Mouse (Mus musculus): ENCODE results near the gene Pla2g4e. TPM values are rescaled to one million over a fixed set of nuclear protein-coding genes. Genes with fewer than 3 reads are reported as not detected.

The Pla2g4e gene
- total and polyA plus RNA-seq, 3 experiments, result not detected

- H3K9ac ChIP-seq (ENCODE audit: control insufficient read depth, low read depth, low read length, poor library complexity, severe bottlenecking), result no peak overlapping the region
- H3K27me3 ChIP-seq (ENCODE audit: control insufficient read depth in 1 of 2, insufficient read depth in 2 of 2, low read length in 2 of 2), result peaks cover 1% of the 10 kb centered on the region in 2 experiments
- H3K9me3 ChIP-seq (replicated peaks; ENCODE audit: insufficient read depth, low read length), result no peaks in the 10 kb centered on the region
- no peak for TF ChIP-seq ZC3H11A (IDR thresholded peaks at IDR 0.05; ENCODE audit: low read depth, low read length)
- no peak for TF ChIP-seq MAX (IDR thresholded peaks at IDR 0.05; ENCODE audit: low read length)
- no peak for TF ChIP-seq NELFE (IDR thresholded peaks at IDR 0.05; ENCODE audit: low read depth, low read length)
- TF ChIP-seq ZNF384 (IDR thresholded peaks at IDR 0.05; ENCODE audit: low read depth, low read length), result no peak
- TF ChIP-seq GATA1 (IDR thresholded peaks at IDR 0.05; ENCODE audit: low read depth, low read length), result no peak
- TF ChIP-seq MXI1 (IDR thresholded peaks at IDR 0.05; ENCODE audit: low read depth, low read length), result no peak
- TF ChIP-seq SMC3 (IDR thresholded peaks at IDR 0.05; ENCODE audit: low read depth, low read length), result no peak
- TF ChIP-seq CTCF (IDR thresholded peaks at IDR 0.05 in 2 of 3, conservative IDR thresholded peaks at IDR 0.05 in 1 of 3; ENCODE audit: control insufficient read depth in 1 of 3, insufficient read depth in 1 of 3, low read depth in 2 of 3, low read length in 3 of 3, poor library complexity in 1 of 3, severe bottlenecking in 1 of 3), result no peak; a peak in 1 of 6 replicates
- no peak for TF ChIP-seq E2F4 (IDR thresholded peaks at IDR 0.05; ENCODE audit: borderline replicate concordance, low read depth, low read length)
- TF ChIP-seq RAD21 (IDR thresholded peaks at IDR 0.05; ENCODE audit: low read depth, low read length), result no peak
- no peak for TF ChIP-seq KAT2A (conservative IDR thresholded peaks at IDR 0.05; ENCODE audit: low read depth, low read length)
- TF ChIP-seq EP300 (IDR thresholded peaks at IDR 0.05; ENCODE audit: low read depth in 1 of 2, low read length in 2 of 2), result no peak
- no peak for TF ChIP-seq ZMIZ1 (IDR thresholded peaks at IDR 0.05; ENCODE audit: low read depth, low read length)
- TF ChIP-seq TAL1 (IDR thresholded peaks at IDR 0.05; ENCODE audit: low read length), result no peak
- TF ChIP-seq ZKSCAN1 (IDR thresholded peaks at IDR 0.05; ENCODE audit: low read depth, low read length), result no peak
- no peak for TF ChIP-seq CHD1 (IDR thresholded peaks at IDR 0.05; ENCODE audit: low read depth, low read length)
- no peaks in the 10 kb centered on the region for H3K4me1 ChIP-seq (ENCODE audit: control insufficient read depth in 1 of 2, insufficient read depth in 2 of 2, low read length in 2 of 2)
- no peaks in the 10 kb centered on the region for H3K79me2 ChIP-seq (ENCODE audit: control insufficient read depth, insufficient read depth, low read length, poor library complexity)
- no peak overlapping the region for H3K4me3 ChIP-seq (ENCODE audit: control insufficient read depth in 1 of 2, insufficient read depth in 1 of 2, low read depth in 2 of 2, low read length in 2 of 2)
- H3K36me3 ChIP-seq (ENCODE audit: control insufficient read depth in 1 of 2, insufficient read depth in 2 of 2, low read length in 2 of 2), result no peaks in the 10 kb centered on the region
- H3K27ac ChIP-seq (ENCODE audit: control insufficient read depth, low read depth, low read length), result no peak overlapping the region
- no peak for DNase-seq (ENCODE audit: low read depth, low spot score)
Measured at GRCm38 (mm10) chr2:120245421-120246016, 384 bp upstream of the Pla2g4e start.

- peaks cover 0 to 1% of the 10 kb centered on the region in 2 experiments for H3K27me3 ChIP-seq (ENCODE audit: control insufficient read depth in 1 of 2, insufficient read depth in 2 of 2, low read length in 2 of 2)
- H3K9ac ChIP-seq (ENCODE audit: control insufficient read depth, low read depth, low read length, poor library complexity, severe bottlenecking), result no peak overlapping the region
- no peak overlapping the region for H3K4me3 ChIP-seq (ENCODE audit: control insufficient read depth in 1 of 2, insufficient read depth in 1 of 2, low read depth in 2 of 2, low read length in 2 of 2)
- no peaks in the 10 kb centered on the region for H3K4me1 ChIP-seq (ENCODE audit: control insufficient read depth in 1 of 2, insufficient read depth in 2 of 2, low read length in 2 of 2)
- no peaks in the 10 kb centered on the region for H3K9me3 ChIP-seq (replicated peaks; ENCODE audit: insufficient read depth, low read length)
- no peak for DNase-seq (ENCODE audit: low read depth, low spot score)
- no peaks in the 10 kb centered on the region for H3K79me2 ChIP-seq (ENCODE audit: control insufficient read depth, insufficient read depth, low read length, poor library complexity)
- no peaks in the 10 kb centered on the region for H3K36me3 ChIP-seq (ENCODE audit: control insufficient read depth in 1 of 2, insufficient read depth in 2 of 2, low read length in 2 of 2)
- TF ChIP-seq POLR2A (IDR thresholded peaks at IDR 0.05; ENCODE audit: control insufficient read depth in 1 of 2, insufficient read depth in 1 of 2, low read depth in 1 of 2, low read length in 2 of 2, poor library complexity in 1 of 2), result no peak
- TF ChIP-seq CTCF (IDR thresholded peaks at IDR 0.05 in 2 of 3, conservative IDR thresholded peaks at IDR 0.05 in 1 of 3; ENCODE audit: control insufficient read depth in 1 of 3, insufficient read depth in 1 of 3, low read depth in 2 of 3, low read length in 3 of 3, poor library complexity in 1 of 3, severe bottlenecking in 1 of 3), result no peak
- no peak for TF ChIP-seq USF2 (IDR thresholded peaks at IDR 0.05; ENCODE audit: borderline replicate concordance in 1 of 2, insufficient read depth in 1 of 2, low read depth in 1 of 2, low read length in 2 of 2)
- TF ChIP-seq POLR2AphosphoS5 (IDR thresholded peaks at IDR 0.05; ENCODE audit: borderline replicate concordance, low read depth, low read length), result no peak
- H3K27ac ChIP-seq (ENCODE audit: control insufficient read depth, low read depth, low read length), result no peak overlapping the region
Measured at GRCm38 (mm10) chr2:120243995-120244394, 1.1 kb downstream of the Pla2g4e start.
